Mouse (Mus musculus) intestine, embryonic 16.5 days (tissue): ENCODE data around the gene Clint1. TPM values are rescaled to one million over a fixed set of nuclear protein-coding genes. Genes with fewer than 3 reads are reported as not detected.

Source experiments
- ATAC-seq: fragments of 200-750 bp; cut with Nextera tagmentation; 2 replicates; pipeline ENCODE4 v1.8.0; 2017; ENCODE audit warnings: moderate TSS enrichment, moderate library complexity
- H3K27ac ChIP-seq: fragments of 300-500 bp; sonication (generic); 2 replicates; pipeline ENCODE4 v1.5.1; 2014; ENCODE audit warnings: mild to moderate bottlenecking, low read length
- H3K27me3 ChIP-seq: fragments of 300-500 bp; sonication (generic); replicated peaks from 2 replicates; pipeline ENCODE4 v1.6.1; 2014; ENCODE audit warnings: low read length, control low read depth, mixed read lengths; ENCODE audit not compliant: control insufficient read depth, insufficient read depth
- H3K36me3 ChIP-seq: fragments of 300-500 bp; sonication (generic); 2 replicates; pipeline ENCODE4 v1.6.1; 2014; ENCODE audit warnings: low read length, control low read depth; ENCODE audit not compliant: control insufficient read depth, insufficient read depth
- H3K4me1 ChIP-seq: fragments of 300-500 bp; sonication (generic); 2 replicates; pipeline ENCODE4 v1.6.1; 2014; ENCODE audit warnings: low read length, control low read depth, mixed read lengths; ENCODE audit not compliant: control insufficient read depth, insufficient read depth
- H3K4me2 ChIP-seq: fragments of 300-500 bp; sonication (generic); 2 replicates; pipeline ENCODE4 v1.6.1; 2014; ENCODE audit warnings: low read depth, low read length, control low read depth
- H3K4me3 ChIP-seq: fragments of 300-500 bp; sonication (generic); 2 replicates; pipeline ENCODE4 v1.5.1; 2014; ENCODE audit warnings: mild to moderate bottlenecking, low read length
- H3K9ac ChIP-seq: fragments of 300-500 bp; sonication (generic); 2 replicates; pipeline ENCODE4 v1.6.1; 2014; ENCODE audit warnings: low read depth, low read length
- H3K9me3 ChIP-seq: fragments of 300-500 bp; sonication (generic); 2 replicates; pipeline ENCODE4 v1.6.1; 2016; ENCODE audit warnings: low read length, control low read depth; ENCODE audit not compliant: control insufficient read depth
- WGBS: fragments of 180-500 bp; shearing (Covaris S2); extraction: QIAGEN DNeasy Blood & Tissue Kit; methylation state at CpG from one replicate; pipeline ENCODE4 v1.1.7; 2014; 5-methylcytosine and 5-hydroxymethylcytosine counted together
- microRNA-seq: library from miRNA; unstranded; fragments of <30 nt; microRNA quantifications from one replicate; pipeline ENCODE4, GENCODE M21; 2016
- polyA plus RNA-seq: library from polyadenylated mRNA; unstranded; fragments of >200 nt; fragmentation: Nextera tagmentation; extraction: Ambion mirVana; gene quantifications from 2 replicates; pipeline ENCODE4 v1.2.1, GENCODE M21; 2015

Gene Clint1
- polyA plus RNA-seq, 1 experiment from 2014 or later: 101 TPM

DNA sequence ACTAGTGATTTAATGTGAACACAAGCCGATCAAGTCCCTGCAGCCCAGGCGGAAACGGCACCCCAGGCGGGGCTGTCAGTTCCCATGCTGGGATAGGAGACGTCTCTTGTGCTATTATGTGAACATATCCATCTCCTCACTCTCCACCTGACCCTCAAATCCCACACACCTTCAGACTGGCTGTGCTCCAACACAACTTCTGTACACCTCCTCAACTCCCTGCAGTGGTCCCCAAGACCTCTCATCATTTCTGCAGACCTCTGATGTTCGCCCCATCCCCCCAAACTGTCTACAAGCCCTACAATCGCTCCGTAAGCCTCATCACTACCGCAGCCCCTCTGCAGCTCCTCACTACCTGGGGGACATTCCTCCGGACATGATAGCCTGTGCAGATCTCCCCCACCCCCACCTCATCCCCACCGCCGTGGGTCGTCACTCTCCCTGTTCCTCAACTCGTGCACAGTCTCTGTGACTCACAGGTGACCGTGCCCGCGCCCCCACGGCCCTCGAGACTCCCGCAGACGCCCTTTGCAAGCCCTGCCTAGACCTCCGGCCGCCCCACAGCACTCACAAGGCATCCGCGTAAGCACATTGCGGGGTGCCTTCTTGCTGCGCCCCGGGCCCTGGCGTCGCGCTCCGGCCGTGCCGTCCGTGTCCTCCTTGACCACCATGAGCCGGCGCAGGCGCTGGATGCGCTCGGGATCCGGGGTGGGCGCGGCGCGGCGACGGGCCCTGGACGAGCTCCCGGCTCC lies 92.2 kb downstream of the Clint1 start:
- Histone ChIP-seq H3K9ac (peak overlapping the region; percentile 91), H3K4me1 (peaks cover 9% of the 10 kb centered on the region), H3K27ac (peak overlapping the region; percentile 47), H3K36me3 (no peaks in the 10 kb centered on the region), H3K4me3 (peak overlapping the region; percentile 90), H3K27me3 (no peaks in the 10 kb centered on the region), H3K9me3 (no peaks in the 10 kb centered on the region), H3K4me2 (peak overlapping the region; percentile 83)
- WGBS: under 1% methylated on average over 40 of the region's 49 CpGs
- peak; percentile 59 for ATAC-seq

DNA sequence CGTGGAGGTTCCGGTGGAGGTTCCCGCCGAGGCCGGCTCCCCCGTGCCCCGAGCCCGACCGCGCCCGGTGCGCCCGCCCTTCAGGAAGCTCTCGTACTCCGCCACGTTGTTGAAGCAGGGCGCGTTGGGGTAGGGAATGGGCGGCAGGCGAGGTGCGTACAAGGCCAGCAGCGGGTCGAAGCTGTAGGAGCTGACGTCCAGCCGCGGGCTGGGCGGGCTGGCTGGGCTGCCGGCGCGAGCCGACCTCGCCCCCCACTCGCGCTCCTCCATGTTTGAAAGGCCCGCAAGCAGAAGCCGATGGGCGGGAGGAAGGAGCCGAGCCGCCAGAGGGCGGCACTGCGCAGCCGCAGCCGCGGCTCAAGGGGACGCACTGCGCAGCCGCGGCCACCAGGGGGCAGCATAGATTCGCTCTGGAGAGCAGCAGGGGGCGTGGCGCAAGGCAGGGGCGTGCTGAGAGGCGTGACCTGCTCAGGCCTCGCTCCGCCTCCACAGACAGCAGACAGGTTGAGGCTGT lies 92.8 kb downstream of the Clint1 start, which contains the start of gene Lsm11:
Lsm11 (minus strand) TSS at position 293 of the 514 bp plus-strand sequence.
- Histone ChIP-seq H3K9ac (peak within 1 kb of the TSS; percentile 91), H3K4me1 (peaks cover 9% of the 10 kb centered on the region), H3K4me3 (peak within 1 kb of the TSS; percentile 90), H3K27me3 (no peaks in the 10 kb centered on the region), H3K4me2 (peak within 1 kb of the TSS; percentile 83), H3K27ac (peak within 1 kb of the TSS; percentile 47), H3K36me3 (peaks cover 3% of the 10 kb centered on the region; the same call in 1 of the 2 replicates), H3K9me3 (no peaks in the 10 kb centered on the region)
- peak; percentile 93 for ATAC-seq
- WGBS: under 1% methylated on average over 53 of the region's 55 CpGs

DNA sequence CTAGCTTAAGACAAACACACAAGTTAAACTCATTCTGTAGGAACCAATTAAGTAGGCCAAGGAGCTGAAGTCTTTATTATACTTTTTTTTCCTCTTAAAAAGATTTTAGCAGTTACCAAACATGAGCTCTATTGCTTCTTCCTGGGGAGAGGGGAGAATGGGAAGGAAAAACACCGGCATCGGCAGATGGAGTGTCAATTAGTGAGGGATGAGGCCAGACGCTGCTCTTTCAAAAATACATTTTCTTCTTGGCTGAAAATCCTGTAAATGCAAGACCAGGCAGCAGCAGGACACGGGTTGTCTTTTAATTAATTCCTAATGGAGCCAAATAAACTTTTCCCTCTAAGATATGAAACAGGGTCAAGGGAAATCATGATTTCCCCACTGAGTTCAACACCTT lies 94.9 kb downstream of the Clint1 start:
- Histone ChIP-seq H3K4me3 (no peak overlapping the region), H3K27ac (no peak overlapping the region), H3K9ac (no peak overlapping the region), H3K4me1 (peaks cover 9% of the 10 kb centered on the region), H3K4me2 (no peak overlapping the region), H3K27me3 (no peaks in the 10 kb centered on the region), H3K36me3 (peaks cover 7% of the 10 kb centered on the region; the same call in 1 of the 2 replicates), H3K9me3 (no peaks in the 10 kb centered on the region)
- ATAC-seq: no peak
- WGBS: 83% methylated on average over 4 of the region's 4 CpGs

DNA sequence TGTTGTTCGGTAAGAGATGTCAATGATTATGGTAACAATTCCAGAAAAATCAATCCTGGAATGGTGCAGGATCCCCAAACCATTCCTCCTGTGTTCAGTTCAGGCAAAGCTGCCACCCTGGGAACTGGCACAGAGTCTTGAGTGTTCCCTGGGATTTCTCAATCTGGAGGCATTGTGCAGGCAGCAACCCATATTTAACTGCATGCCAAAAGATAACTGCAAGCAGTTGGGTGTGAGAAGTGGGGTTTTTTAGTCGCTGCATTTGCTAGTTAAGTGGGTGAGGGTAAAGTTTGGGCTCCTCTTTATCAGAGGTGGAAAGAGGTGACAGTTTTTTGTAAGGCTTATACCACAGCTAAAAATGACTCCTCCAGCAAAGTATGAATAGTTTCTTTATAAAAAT lies 95.6 kb downstream of the Clint1 start:
- Histone ChIP-seq H3K4me3 (no peak overlapping the region), H3K4me2 (no peak overlapping the region), H3K9ac (no peak overlapping the region), H3K27me3 (no peaks in the 10 kb centered on the region), H3K36me3 (peaks cover 7% of the 10 kb centered on the region; the same call in 1 of the 2 replicates), H3K9me3 (no peaks in the 10 kb centered on the region), H3K4me1 (peaks cover 9% of the 10 kb centered on the region), H3K27ac (no peak overlapping the region)
- 80% methylated on average over 2 of the region's 2 CpGs for WGBS
- no peak for ATAC-seq

DNA sequence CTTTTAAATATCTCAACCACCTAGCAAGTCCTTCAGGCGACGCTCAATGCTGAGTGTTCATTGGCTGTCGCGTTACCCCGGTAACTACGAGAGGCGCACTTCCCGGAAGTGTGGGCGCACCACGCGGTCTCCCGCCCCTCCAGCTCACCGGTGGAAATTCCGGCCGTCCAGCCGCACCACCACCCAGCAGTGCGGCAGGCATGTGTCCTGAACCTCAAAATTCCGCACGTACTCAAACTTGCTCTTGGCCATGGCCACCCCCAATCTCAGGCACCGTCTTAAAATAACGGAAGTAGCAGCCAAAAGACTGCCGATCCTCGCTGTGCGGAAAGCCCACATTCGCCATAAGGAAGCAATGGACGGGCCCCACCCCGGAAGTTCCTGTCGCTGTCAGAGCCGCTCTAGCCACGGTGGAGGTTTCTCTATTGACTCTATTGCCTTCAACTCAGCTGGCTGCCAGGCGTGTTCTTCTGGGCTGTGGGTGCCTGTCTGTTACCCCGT lies 103.3 kb downstream of the Clint1 start, which contains the start of gene Thg1l:
Thg1l (minus strand) TSS at position 368 of the 501 bp plus-strand sequence.
- Histone ChIP-seq H3K4me1 (no peaks in the 10 kb centered on the region), H3K9me3 (no peaks in the 10 kb centered on the region), H3K27ac (peak within 1 kb of the TSS; percentile 68), H3K4me2 (peak within 1 kb of the TSS; percentile 76), H3K27me3 (no peaks in the 10 kb centered on the region), H3K36me3 (no peaks in the 10 kb centered on the region), H3K4me3 (peak within 1 kb of the TSS; percentile 82), H3K9ac (peak within 1 kb of the TSS; percentile 73)
- under 1% methylated on average over 32 of the region's 32 CpGs for WGBS
- peak; percentile 100 for ATAC-seq

DNA sequence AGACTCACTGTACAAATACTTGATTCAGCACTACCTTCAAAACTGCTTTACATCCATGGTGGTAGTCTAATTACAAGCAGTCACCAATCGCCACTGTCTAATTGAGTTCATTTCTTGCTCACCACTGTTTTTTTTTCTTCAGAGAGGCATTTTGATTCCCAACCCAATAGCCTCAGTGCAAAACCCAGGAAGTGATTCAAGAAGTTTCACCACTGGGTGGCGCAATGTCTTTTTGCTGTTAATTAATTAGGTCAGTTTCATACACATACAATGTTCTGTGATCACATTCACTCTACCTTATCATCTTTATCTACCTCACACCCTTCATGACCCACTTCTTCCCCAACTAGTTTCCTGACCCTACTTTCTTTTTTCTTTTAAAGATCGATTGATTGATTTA lies 107.7 kb downstream of the Clint1 start:
- H3K36me3 ChIP-seq: no peaks in the 10 kb centered on the region
- ATAC-seq: no peak
- H3K4me1 ChIP-seq: no peaks in the 10 kb centered on the region
- no peak overlapping the region for H3K27ac ChIP-seq
- H3K9ac ChIP-seq: no peak overlapping the region
- WGBS: 79% methylated on average over 3 of the region's 3 CpGs
- H3K4me2 ChIP-seq: no peak overlapping the region
- no peaks in the 10 kb centered on the region for H3K9me3 ChIP-seq
- H3K27me3 ChIP-seq: no peaks in the 10 kb centered on the region
- no peak overlapping the region for H3K4me3 ChIP-seq

DNA sequence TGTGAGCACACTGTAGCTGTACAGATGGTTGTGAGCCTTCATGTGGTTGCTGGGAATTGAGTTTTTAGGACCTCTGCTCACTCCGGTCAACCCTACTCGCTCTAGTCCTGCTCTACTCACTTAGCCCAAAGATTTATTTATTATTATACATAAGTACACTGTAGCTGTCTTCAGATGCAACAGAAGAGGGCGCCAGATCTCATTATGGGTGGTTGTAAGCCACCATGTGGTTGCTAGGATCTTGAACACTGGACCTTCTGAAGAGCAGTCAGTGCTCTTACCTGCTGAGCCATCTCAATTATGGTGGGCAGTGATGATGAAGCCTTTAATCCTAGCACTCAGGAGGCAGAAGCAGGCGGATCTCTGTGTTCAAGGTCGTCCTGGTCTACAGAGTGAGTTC lies 108.2 kb downstream of the Clint1 start:
- Histone ChIP-seq H3K4me1 (no peaks in the 10 kb centered on the region), H3K4me3 (no peak overlapping the region), H3K4me2 (no peak overlapping the region), H3K27ac (no peak overlapping the region), H3K27me3 (no peaks in the 10 kb centered on the region), H3K36me3 (no peaks in the 10 kb centered on the region), H3K9me3 (no peaks in the 10 kb centered on the region), H3K9ac (no peak overlapping the region)
- ATAC-seq: no peak
- 84% methylated on average over 5 of the region's 5 CpGs for WGBS

Small RNAs within 50 kb of the gene (microRNA-seq; reads per million reads assigned to microRNA genes)
- not detected for gene Gm22751

Other genes with a start within 250 kb of the Clint1 start
- gene Lsm11, start 92.9 kb downstream of the Clint1 start, polyA plus RNA-seq: 4.4 and 4.5 TPM in 2 replicates
- gene Thg1l, start 103.4 kb downstream of the Clint1 start, polyA plus RNA-seq: 12.2 and 13.5 TPM in 2 replicates
- 0.06 and 0.09 TPM in 2 replicates for gene Sox30, start 128.3 kb downstream of the Clint1 start, polyA plus RNA-seq
- gene Gm12166, start 200.3 kb downstream of the Clint1 start, polyA plus RNA-seq: 5.5 and 5.8 TPM in 2 replicates
- 12.0 and 12.7 TPM in 2 replicates for gene Adam19, start 203.9 kb downstream of the Clint1 start, polyA plus RNA-seq